Mouse (Mus musculus) thymus, postnatal 0 days (tissue): ENCODE results near the gene Klf11. TPM values are rescaled to one million over a fixed set of nuclear protein-coding genes. Genes with fewer than 3 reads are reported as not detected.

Source experiments
- DNase-seq: peaks from one replicate; pipeline ENCODE4 v3.0.0-alpha.2; 2015; ENCODE audit warnings: low spot score
- polyA plus RNA-seq: library from polyadenylated mRNA; unstranded; fragments of >200 nt; fragmentation: Nextera tagmentation; extraction: Ambion mirVana; gene quantifications from 2 replicates; pipeline ENCODE4 v1.2.1, GENCODE M21; 2015

The Klf11 gene
- polyA plus RNA-seq, 1 experiment from 2014 or later = 2.8 TPM

GRCm38 (mm10) chr12:24703013-24703412 is 51.9 kb downstream of the Klf11 start:
- DNase-seq = no peak

GRCm38 (mm10) chr12:24705502-24706263 is 54.6 kb downstream of the Klf11 start:
- DNase-seq = no peak

GRCm38 (mm10) chr12:24706764-24707479 is 55.8 kb downstream of the Klf11 start:
- DNase-seq = peak; percentile 58

GRCm38 (mm10) chr12:24707480-24707802 is 56.4 kb downstream of the Klf11 start:
- peak; percentile 21 for DNase-seq

- peak; percentile 96 for DNase-seq
These were observed 57.1 kb downstream of the Klf11 start, which contains the start of gene Rrm2 for GRCm38 (mm10) chr12:24707954-24708823. TSS of gene Rrm2 (plus strand) at chr12:24708241.

GRCm38 (mm10) chr12:24708824-24709218 is 57.7 kb downstream of the Klf11 start:
- no peak for DNase-seq

- DNase-seq = peak; percentile 47
These were observed 58.3 kb downstream of the Klf11 start for GRCm38 (mm10) chr12:24709409-24709808.

- DNase-seq = peak; percentile 79
These were observed 58.9 kb downstream of the Klf11 start for GRCm38 (mm10) chr12:24709831-24710508.

- peak; percentile 43 for DNase-seq
These were observed 59.6 kb downstream of the Klf11 start for GRCm38 (mm10) chr12:24710672-24711071.

Other genes starting within 250 kb of the Klf11 start
- 43.6 and 45.8 TPM in 2 replicates for gene Taf1b, start 152.9 kb upstream of the Klf11 start, polyA plus RNA-seq
- 1.5 TPM in 2 replicates for gene Grhl1, start 79.0 kb upstream of the Klf11 start, polyA plus RNA-seq
- gene Cys1, start 30.5 kb downstream of the Klf11 start, polyA plus RNA-seq = 0.89 and 0.95 TPM in 2 replicates
- 465 and 485 TPM in 2 replicates for gene Rrm2, start 57.0 kb downstream of the Klf11 start, polyA plus RNA-seq
- 3.7 and 4.8 TPM in 2 replicates for gene Mboat2, start 179.6 kb downstream of the Klf11 start, polyA plus RNA-seq